Mouse (Mus musculus): ENCODE measurements at regions not wholly inside any gene's neighbourhood (a gene's known extent, or its start where the extent isn't known, plus 50 kb on each side); places are given as distances from the start of the nearest gene placed in this dataset.

- Histone ChIP-seq H3K4me2 (ENCODE audit: low read length) (no peak overlapping the region), H3K9me3 (replicated peaks; ENCODE audit: control insufficient read depth, low read length) (no peaks in the 10 kb centered on the region), H3K27me3 (replicated peaks; ENCODE audit: control insufficient read depth, insufficient read depth, low read length) (no peaks in the 10 kb centered on the region), H3K9ac (ENCODE audit: low read length) (no peak overlapping the region), H3K27ac (ENCODE audit: low read depth, low read length) (no peak overlapping the region), H3K36me3 (ENCODE audit: control insufficient read depth, insufficient read depth, low read length) (no peaks in the 10 kb centered on the region), H3K4me3 (ENCODE audit: low read depth, low read length) (no peak overlapping the region), H3K4me1 (ENCODE audit: control insufficient read depth, insufficient read depth, low read length) (no peaks in the 10 kb centered on the region)
- 74% methylated on average over 5 of the region's 5 CpGs for WGBS
- ATAC-seq (no peak), DNase-seq (ENCODE audit: low spot score) (no peak)
These were observed 324.3 kb downstream of the Qk start for GRCm38 (mm10) chr17:9995321-9995720.

GRCm38 (mm10) chr17:9990744-9991143 is 321.2 kb upstream of the Pabpc6 start:
- Histone ChIP-seq H3K9me3 (replicated peaks; ENCODE audit: control insufficient read depth, low read length) (no peaks in the 10 kb centered on the region; the same call in 1 of the 2 replicates), H3K9ac (ENCODE audit: low read length) (no peak overlapping the region), H3K27me3 (replicated peaks; ENCODE audit: control insufficient read depth, insufficient read depth, low read length) (no peaks in the 10 kb centered on the region), H3K4me1 (ENCODE audit: control insufficient read depth, insufficient read depth, low read length) (no peaks in the 10 kb centered on the region), H3K4me3 (ENCODE audit: low read depth, low read length) (no peak overlapping the region), H3K36me3 (ENCODE audit: control insufficient read depth, insufficient read depth, low read length) (no peaks in the 10 kb centered on the region), H3K4me2 (ENCODE audit: low read length) (no peak overlapping the region), H3K27ac (ENCODE audit: low read depth, low read length) (no peak overlapping the region)
- ATAC-seq, result no peak
- 94% methylated on average over 1 of the region's 1 CpGs for WGBS
- DNase-seq (ENCODE audit: low spot score), result no peak

DNA sequence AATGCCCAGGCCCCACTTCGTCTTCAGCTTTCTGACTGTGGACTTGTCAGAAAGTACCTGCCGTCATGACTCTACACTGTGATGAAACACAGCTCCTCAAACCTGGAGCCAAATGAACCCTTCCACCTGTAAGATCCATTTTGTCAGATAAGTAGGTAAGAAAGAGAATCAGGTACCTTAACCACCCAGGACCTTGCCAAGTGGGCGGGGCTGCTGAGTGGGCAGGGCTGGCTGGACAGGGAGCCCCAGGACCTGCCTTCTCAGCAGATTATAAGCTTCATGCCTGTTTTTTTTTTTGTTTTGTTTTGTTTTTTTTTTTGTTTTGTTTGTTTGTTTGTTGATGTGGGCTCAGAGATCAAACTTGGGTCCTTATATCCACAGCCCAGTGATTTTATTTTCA is 311.8 kb upstream of the Pabpc6 start:
- peaks cover 5% of the 10 kb centered on the region for H3K4me1 ChIP-seq (ENCODE audit: control insufficient read depth, insufficient read depth, low read length)
- no peaks in the 10 kb centered on the region for H3K36me3 ChIP-seq (ENCODE audit: control insufficient read depth, insufficient read depth, low read length)
- H3K27me3 ChIP-seq (replicated peaks; ENCODE audit: control insufficient read depth, insufficient read depth, low read length), result no peaks in the 10 kb centered on the region
- H3K9me3 ChIP-seq (replicated peaks; ENCODE audit: control insufficient read depth, low read length), result no peaks in the 10 kb centered on the region; the same call in 1 of the 2 replicates
- no peak overlapping the region for H3K9ac ChIP-seq (ENCODE audit: low read length)
- no peak overlapping the region for H3K4me2 ChIP-seq (ENCODE audit: low read length)
- DNase-seq (ENCODE audit: low spot score) (no peak), ATAC-seq (no peak)
- H3K27ac ChIP-seq (ENCODE audit: low read depth, low read length), result no peak overlapping the region
- H3K4me3 ChIP-seq (ENCODE audit: low read depth, low read length), result no peak overlapping the region
- WGBS, result 89% methylated on average over 3 of the region's 3 CpGs

DNA sequence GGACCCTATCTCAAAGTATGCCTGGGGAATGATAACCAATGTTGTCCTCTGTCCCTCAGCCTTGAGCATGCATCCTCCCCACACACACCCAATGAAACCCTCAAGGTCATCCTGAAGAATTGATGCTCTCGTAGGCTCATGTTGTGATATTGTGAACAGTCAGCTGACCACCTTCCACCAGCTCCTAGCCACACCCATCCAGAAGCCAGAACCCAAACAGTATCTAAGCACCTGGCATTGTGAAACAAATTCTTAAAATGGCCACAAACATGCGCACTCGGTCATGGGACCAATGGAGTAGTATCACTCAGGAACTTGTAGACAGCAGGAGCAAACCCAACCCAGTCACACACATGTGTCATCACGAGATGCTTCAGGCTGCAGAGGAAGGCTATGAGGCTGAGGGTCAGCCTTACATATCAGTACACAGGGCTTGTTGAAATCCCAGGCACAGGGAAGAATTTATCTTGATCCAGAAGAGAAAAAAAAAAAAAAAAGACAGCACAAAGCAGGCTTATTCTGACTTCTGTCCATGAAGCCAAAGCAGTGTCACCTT is 307.4 kb upstream of the Pabpc6 start:
- ATAC-seq (no peak), DNase-seq (ENCODE audit: low spot score) (no peak)
- WGBS, result 96% methylated on average over 4 of the region's 4 CpGs
- Histone ChIP-seq H3K4me2 (ENCODE audit: low read length) (no peak overlapping the region), H3K27me3 (replicated peaks; ENCODE audit: control insufficient read depth, insufficient read depth, low read length) (no peaks in the 10 kb centered on the region), H3K27ac (ENCODE audit: low read depth, low read length) (no peak overlapping the region), H3K9me3 (replicated peaks; ENCODE audit: control insufficient read depth, low read length) (no peaks in the 10 kb centered on the region), H3K9ac (ENCODE audit: low read length) (no peak overlapping the region), H3K36me3 (ENCODE audit: control insufficient read depth, insufficient read depth, low read length) (no peaks in the 10 kb centered on the region), H3K4me1 (ENCODE audit: control insufficient read depth, insufficient read depth, low read length) (peaks cover 5% of the 10 kb centered on the region), H3K4me3 (ENCODE audit: low read depth, low read length) (no peak overlapping the region)

DNA sequence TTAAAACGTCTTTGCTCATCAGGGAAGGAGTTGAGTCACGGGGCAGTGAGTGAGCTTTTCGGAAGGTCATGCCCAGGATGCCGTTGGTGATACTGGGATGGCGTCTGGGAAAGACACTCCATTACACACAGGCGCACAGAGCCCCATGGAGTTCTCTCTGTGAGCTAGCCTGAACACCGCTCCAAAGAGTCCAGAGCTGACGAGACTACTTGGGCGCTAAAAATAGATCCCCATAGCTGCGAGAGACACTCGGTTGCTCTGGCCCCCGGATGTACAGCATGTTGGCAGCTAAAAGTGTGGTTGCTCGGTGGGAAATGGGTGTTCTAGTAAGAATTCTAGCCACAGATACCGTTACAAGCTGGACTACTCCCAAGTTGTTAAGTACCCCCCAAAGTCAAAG is 306.5 kb upstream of the Pabpc6 start:
- Histone ChIP-seq H3K27me3 (replicated peaks; ENCODE audit: control insufficient read depth, insufficient read depth, low read length) (no peaks in the 10 kb centered on the region), H3K36me3 (ENCODE audit: control insufficient read depth, insufficient read depth, low read length) (no peaks in the 10 kb centered on the region), H3K9me3 (replicated peaks; ENCODE audit: control insufficient read depth, low read length) (no peaks in the 10 kb centered on the region), H3K9ac (ENCODE audit: low read length) (no peak overlapping the region), H3K4me1 (ENCODE audit: control insufficient read depth, insufficient read depth, low read length) (peaks cover 5% of the 10 kb centered on the region), H3K4me2 (ENCODE audit: low read length) (no peak overlapping the region), H3K27ac (ENCODE audit: low read depth, low read length) (no peak overlapping the region), H3K4me3 (ENCODE audit: low read depth, low read length) (no peak overlapping the region)
- 88% methylated on average over 14 of the region's 14 CpGs for WGBS
- ATAC-seq, result no peak
- no peak for DNase-seq (ENCODE audit: low spot score)

DNA sequence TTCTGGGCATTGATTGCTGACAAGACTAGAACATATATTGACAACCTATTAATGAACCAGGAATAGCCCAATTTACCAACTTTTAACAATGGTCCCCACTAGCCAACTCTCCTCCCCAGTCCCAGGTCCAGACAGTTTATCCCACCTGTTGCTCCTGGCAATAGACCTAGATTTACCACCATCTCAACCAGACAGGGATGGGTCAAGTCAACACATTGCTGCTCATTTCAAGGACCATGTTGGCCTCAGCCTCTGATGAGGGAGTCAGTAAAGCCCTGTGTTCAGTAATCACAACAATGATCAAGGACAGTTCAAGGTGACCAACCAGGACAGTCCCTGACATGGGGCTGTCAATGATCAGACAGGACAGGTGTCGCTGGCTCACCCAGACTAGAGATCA is 305.6 kb upstream of the Pabpc6 start:
- no peaks in the 10 kb centered on the region for H3K27me3 ChIP-seq (replicated peaks; ENCODE audit: control insufficient read depth, insufficient read depth, low read length)
- DNase-seq (ENCODE audit: low spot score) (no peak), ATAC-seq (no peak)
- no peaks in the 10 kb centered on the region for H3K36me3 ChIP-seq (ENCODE audit: control insufficient read depth, insufficient read depth, low read length)
- H3K27ac ChIP-seq (ENCODE audit: low read depth, low read length), result no peak overlapping the region
- H3K9me3 ChIP-seq (replicated peaks; ENCODE audit: control insufficient read depth, low read length), result no peaks in the 10 kb centered on the region
- 94% methylated on average over 1 of the region's 1 CpGs for WGBS
- H3K4me3 ChIP-seq (ENCODE audit: low read depth, low read length), result no peak overlapping the region
- no peak overlapping the region for H3K4me2 ChIP-seq (ENCODE audit: low read length)
- H3K4me1 ChIP-seq (ENCODE audit: control insufficient read depth, insufficient read depth, low read length), result peaks cover 5% of the 10 kb centered on the region
- H3K9ac ChIP-seq (ENCODE audit: low read length), result no peak overlapping the region

- H3K27ac ChIP-seq (ENCODE audit: low read depth, low read length), result no peak overlapping the region
These were observed 298.5 kb upstream of the Pabpc6 start for GRCm38 (mm10) chr17:9967988-9968387.

GRCm38 (mm10) chr17:9962893-9963436 is 293.4 kb upstream of the Pabpc6 start:
- Histone ChIP-seq H3K4me2 (ENCODE audit: low read length) (no peak overlapping the region), H3K36me3 (ENCODE audit: control insufficient read depth, insufficient read depth, low read length) (no peaks in the 10 kb centered on the region), H3K27me3 (replicated peaks; ENCODE audit: control insufficient read depth, insufficient read depth, low read length) (no peaks in the 10 kb centered on the region), H3K9ac (ENCODE audit: low read length) (no peak overlapping the region), H3K9me3 (replicated peaks; ENCODE audit: control insufficient read depth, low read length) (no peaks in the 10 kb centered on the region), H3K4me3 (ENCODE audit: low read depth, low read length) (no peak overlapping the region), H3K27ac (ENCODE audit: low read depth, low read length) (no peak overlapping the region), H3K4me1 (ENCODE audit: control insufficient read depth, insufficient read depth, low read length) (no peaks in the 10 kb centered on the region)
- WGBS, result 96% methylated on average over 10 of the region's 10 CpGs
- no peak for ATAC-seq
- DNase-seq (ENCODE audit: low spot score), result no peak

More at GRCm38 (mm10) chr17:9967988-9968387, 298.5 kb upstream of the Pabpc6 start:
- no peaks in the 10 kb centered on the region for H3K4me1 ChIP-seq (ENCODE audit: control insufficient read depth, insufficient read depth, low read length)
- no peaks in the 10 kb centered on the region for H3K36me3 ChIP-seq (ENCODE audit: control insufficient read depth, insufficient read depth, low read length)
- no peak overlapping the region for H3K4me2 ChIP-seq (ENCODE audit: low read length)
- no peak overlapping the region for H3K9ac ChIP-seq (ENCODE audit: low read length)
- DNase-seq (ENCODE audit: low spot score) (no peak), ATAC-seq (no peak)
- no peak overlapping the region for H3K4me3 ChIP-seq (ENCODE audit: low read depth, low read length)
- WGBS, result 62% methylated on average over 7 of the region's 7 CpGs
- no peaks in the 10 kb centered on the region for H3K27me3 ChIP-seq (replicated peaks; ENCODE audit: control insufficient read depth, insufficient read depth, low read length)
- H3K9me3 ChIP-seq (replicated peaks; ENCODE audit: control insufficient read depth, low read length), result no peaks in the 10 kb centered on the region

- no peaks in the 10 kb centered on the region for H3K9me3 ChIP-seq (replicated peaks; ENCODE audit: control insufficient read depth, low read length)
- no peak overlapping the region for H3K4me2 ChIP-seq (ENCODE audit: low read length)
- no peaks in the 10 kb centered on the region for H3K4me1 ChIP-seq (ENCODE audit: control insufficient read depth, insufficient read depth, low read length)
- ATAC-seq (no peak), DNase-seq (ENCODE audit: low spot score) (no peak)
- no peak overlapping the region for H3K9ac ChIP-seq (ENCODE audit: low read length)
- H3K4me3 ChIP-seq (ENCODE audit: low read depth, low read length), result no peak overlapping the region
- 80% methylated on average over 3 of the region's 3 CpGs for WGBS
- H3K36me3 ChIP-seq (ENCODE audit: control insufficient read depth, insufficient read depth, low read length), result no peaks in the 10 kb centered on the region
- H3K27me3 ChIP-seq (replicated peaks; ENCODE audit: control insufficient read depth, insufficient read depth, low read length), result no peaks in the 10 kb centered on the region
- H3K27ac ChIP-seq (ENCODE audit: low read depth, low read length), result no peak overlapping the region
These were observed 279.6 kb upstream of the Pabpc6 start for GRCm38 (mm10) chr17:9948985-9949667.

Data from forebrain, embryonic 14.5 days (tissue).